Mouse (Mus musculus): Measurements from ENCODE around the gene Det1.

- TF ChIP-seq MAFK (IDR thresholded peaks at IDR 0.05; ENCODE audit: insufficient read depth, low read depth, low read length) (no peak), ZC3H11A (IDR thresholded peaks at IDR 0.05; ENCODE audit: borderline replicate concordance, low read depth, low read length) (no peak), HCFC1 (IDR thresholded peaks at IDR 0.05; ENCODE audit: borderline replicate concordance, insufficient read depth, low read length) (no peak), CHD2 (IDR thresholded peaks at IDR 0.05; ENCODE audit: low read depth, low read length) (no peak), ZNF384 (IDR thresholded peaks at IDR 0.05; ENCODE audit: low read depth, low read length) (no peak)
Measured at GRCm38 (mm10) chr7:78827749-78828362, 19.2 kb downstream of the Det1 start.
